In genomic region chr14:73502591-73503184, GRCm38 (mm10) we compare ENCODE assay signal across 8 mouse cellular contexts. TPM values are rescaled to one million over a fixed set of nuclear protein-coding genes. Genes with fewer than 3 reads are reported as not detected.
A peak's percentile ranks its signal among the peaks of the same experiment; 100 is the strongest.
DNase-seq lines count a peak whose midpoint lies in the region; ATAC-seq and TF ChIP-seq lines count a peak whose summit lies in the region.

No protein-coding gene starts in this region.

- TF ChIP-seq POLR2A in limb, embryonic 14.5 days (IDR thresholded peaks at IDR 0.05; ENCODE audit: borderline replicate concordance, extremely low read depth, insufficient read depth, insufficient read length) = no peak

- WGBS in heart, embryonic 13.5 days = 20% methylated on average over 7 of the region's 7 CpGs
- 32% methylated on average over 7 of the region's 7 CpGs for WGBS in limb, embryonic 14.5 days
- 35% methylated on average over 7 of the region's 7 CpGs for WGBS in stomach, embryonic 15.5 days

- H3K4me1 ChIP-seq in heart, embryonic 13.5 days = peaks cover 38% of the 10 kb centered on the region
- H3K4me1 ChIP-seq in limb, embryonic 14.5 days (ENCODE audit: control insufficient read depth, insufficient read depth, low read length) = peaks cover 9% of the 10 kb centered on the region; the same call in 1 of the 2 replicates
- H3K4me1 ChIP-seq in stomach, embryonic 15.5 days = 0 out of 2 replicates have a peak, but pooled peaks cover 3% of the 10 kb centered on the region

- H3K4me2 ChIP-seq in heart, embryonic 13.5 days = peak overlapping the region; percentile 25
- no peak overlapping the region for H3K4me2 ChIP-seq in limb, embryonic 14.5 days (replicated peaks; ENCODE audit: low read depth, low read length, severe bottlenecking)
- H3K4me2 ChIP-seq in stomach, embryonic 15.5 days = no peak overlapping the region

- peak overlapping the region; percentile 45; the same call in 1 of the 2 replicates for H3K9ac ChIP-seq in heart, embryonic 13.5 days
- H3K9ac ChIP-seq in limb, embryonic 14.5 days (ENCODE audit: low read depth, low read length, severe bottlenecking) = no peak overlapping the region
- no peak overlapping the region for H3K9ac ChIP-seq in stomach, embryonic 15.5 days

- no peaks in the 10 kb centered on the region for H3K36me3 ChIP-seq in heart, embryonic 13.5 days
- no peaks in the 10 kb centered on the region for H3K36me3 ChIP-seq in limb, embryonic 14.5 days (ENCODE audit: control insufficient read depth, insufficient read depth, low read length)
- H3K36me3 ChIP-seq in stomach, embryonic 15.5 days = no peaks in the 10 kb centered on the region

- H3K4me3 ChIP-seq in heart, embryonic 13.5 days = no peak overlapping the region
- H3K4me3 ChIP-seq in limb, embryonic 14.5 days (replicated peaks; ENCODE audit: low read length) = no peak overlapping the region
- no peak overlapping the region for H3K4me3 ChIP-seq in stomach, embryonic 15.5 days (replicated peaks)

- H3K27me3 ChIP-seq in heart, embryonic 13.5 days (replicated peaks) = no peaks in the 10 kb centered on the region
- no peaks in the 10 kb centered on the region for H3K27me3 ChIP-seq in limb, embryonic 14.5 days (ENCODE audit: control insufficient read depth, insufficient read depth, low read length)
- H3K27me3 ChIP-seq in stomach, embryonic 15.5 days (replicated peaks) = no peaks in the 10 kb centered on the region

- H3K9me3 ChIP-seq in heart, embryonic 13.5 days = no peaks in the 10 kb centered on the region
- no peaks in the 10 kb centered on the region for H3K9me3 ChIP-seq in limb, embryonic 14.5 days (ENCODE audit: control insufficient read depth, low read length)
- H3K9me3 ChIP-seq in stomach, embryonic 15.5 days = no peaks in the 10 kb centered on the region

- H3K27ac ChIP-seq in heart, embryonic 13.5 days (replicated peaks) = peak overlapping the region; percentile 84
- no peak overlapping the region for H3K27ac ChIP-seq in limb, embryonic 14.5 days (replicated peaks; ENCODE audit: low read depth, low read length)
- H3K27ac ChIP-seq in stomach, embryonic 15.5 days = peak overlapping the region; percentile 6; the same call in 1 of the 2 replicates

- DNase-seq in adrenal gland, adult 2 months = peak; percentile 60
- no peak for DNase-seq in adrenal gland, postnatal 4 days (ENCODE audit: low spot score in 2 of 2)
- DNase-seq in urinary bladder, postnatal 14 days (ENCODE audit: low spot score) = peak; percentile 38
- no peak for DNase-seq in urinary bladder, postnatal 10 days (ENCODE audit: low spot score)
- DNase-seq in limb, embryonic 14.5 days (ENCODE audit: low spot score) = peak; percentile 23

- ATAC-seq in heart, embryonic 13.5 days (ENCODE audit: extremely low read depth, insufficient number of reproducible peaks, low FRiP score, low TSS enrichment) = peak; percentile 32; the same call in 1 of the 2 replicates
- ATAC-seq in limb, embryonic 14.5 days (ENCODE audit: low FRiP score, low read depth) = no peak
- ATAC-seq in stomach, embryonic 15.5 days (ENCODE audit: insufficient read depth, low FRiP score, low read depth) = no peak
- ATAC-seq in erythroid progenitor cell, adult 5-6 weeks (replicated peaks; ENCODE audit: low FRiP score, poor library complexity, severe bottlenecking) = no peak

RNA-seq across cellular contexts. Expression of gene Med4, which starts 7.1 kb away (rescaled TPM):
- 10 to 100 TPM; 21.6 to 22.5 TPM for total RNA-seq in adrenal gland, adult 2 months (2021)
- polyA plus RNA-seq in adrenal gland, adult 2 months (2012; rRNA removed) = 3.5 and 4.1 TPM in 2 replicates
- total RNA-seq in adrenal gland, postnatal 4 days (2021) = 10 to 100 TPM; 36.2 to 38.5 TPM
- polyA plus RNA-seq in heart, embryonic 13.5 days (2015; fragmentation: Nextera tagmentation; extraction: Ambion mirVana) = 46.8 and 57.5 TPM in 2 replicates
- polyA plus RNA-seq in limb, embryonic 14.5 days (2012; rRNA removed) = 41.1 and 59.0 TPM in 2 replicates
- 78.8 and 83.4 TPM in 2 replicates for polyA plus RNA-seq in limb, embryonic 14.5 days (2014; fragmentation: Nextera tagmentation; extraction: Ambion mirVana)
- polyA plus RNA-seq in stomach, embryonic 15.5 days (2015; fragmentation: Nextera tagmentation; extraction: Ambion mirVana) = 70.9 TPM in 2 replicates
- 15.5 and 20.1 TPM in 2 replicates for total RNA-seq in erythroid progenitor cell, adult 5-6 weeks (2015; ENCODE audit: low replicate concordance)
- 15.4 and 21.8 TPM in 2 replicates for total RNA-seq in erythroid progenitor cell, adult 5-6 weeks (2017; ENCODE audit: low replicate concordance)

RNA-seq across cellular contexts. Expression of gene Sucla2, which starts 22.4 kb away (rescaled TPM):
- total RNA-seq in adrenal gland, adult 2 months (2021) = 100 to 1,000 TPM; 303 to 488 TPM
- 25.6 and 34.3 TPM in 2 replicates for polyA plus RNA-seq in adrenal gland, adult 2 months (2012; rRNA removed)
- total RNA-seq in adrenal gland, postnatal 4 days (2021) = 100 to 1,000 TPM; 205 to 240 TPM
- polyA plus RNA-seq in heart, embryonic 13.5 days (2015; fragmentation: Nextera tagmentation; extraction: Ambion mirVana) = 177 and 195 TPM in 2 replicates
- polyA plus RNA-seq in limb, embryonic 14.5 days (2012; rRNA removed) = 33.2 and 55.6 TPM in 2 replicates
- 94.4 and 97.7 TPM in 2 replicates for polyA plus RNA-seq in limb, embryonic 14.5 days (2014; fragmentation: Nextera tagmentation; extraction: Ambion mirVana)
- 101 and 117 TPM in 2 replicates for polyA plus RNA-seq in stomach, embryonic 15.5 days (2015; fragmentation: Nextera tagmentation; extraction: Ambion mirVana)
- total RNA-seq in erythroid progenitor cell, adult 5-6 weeks (2015; ENCODE audit: low replicate concordance) = 18.4 and 31.0 TPM in 2 replicates
- 23.3 and 35.9 TPM in 2 replicates for total RNA-seq in erythroid progenitor cell, adult 5-6 weeks (2017; ENCODE audit: low replicate concordance)

RNA-seq across cellular contexts. Expression of gene Nudt15, which starts 45.4 kb away (rescaled TPM):
- 1 to 10 TPM; 4.6 to 7.7 TPM for total RNA-seq in adrenal gland, adult 2 months (2021)
- 0.90 and 1.2 TPM in 2 replicates for polyA plus RNA-seq in adrenal gland, adult 2 months (2012; rRNA removed)
- 1 to 10 TPM; 5.0 to 7.0 TPM for total RNA-seq in adrenal gland, postnatal 4 days (2021)
- 4.3 and 4.5 TPM in 2 replicates for polyA plus RNA-seq in heart, embryonic 13.5 days (2015; fragmentation: Nextera tagmentation; extraction: Ambion mirVana)
- polyA plus RNA-seq in limb, embryonic 14.5 days (2012; rRNA removed) = 2.1 and 2.2 TPM in 2 replicates
- 4.9 and 5.8 TPM in 2 replicates for polyA plus RNA-seq in limb, embryonic 14.5 days (2014; fragmentation: Nextera tagmentation; extraction: Ambion mirVana)
- 4.5 and 6.5 TPM in 2 replicates for polyA plus RNA-seq in stomach, embryonic 15.5 days (2015; fragmentation: Nextera tagmentation; extraction: Ambion mirVana)
- total RNA-seq in erythroid progenitor cell, adult 5-6 weeks (2015; ENCODE audit: low replicate concordance) = 2.5 and 4.3 TPM in 2 replicates
- total RNA-seq in erythroid progenitor cell, adult 5-6 weeks (2017; ENCODE audit: low replicate concordance) = 1.5 and 3.0 TPM in 2 replicates

Comparison
In these comparisons a context has a peak if more than half of its experiments do, and no peak if none do; other contexts are left out.
1. DNase-seq: peak in adrenal gland, adult 2 months (single experiment), urinary bladder, postnatal 14 days (single experiment) and limb, embryonic 14.5 days (single experiment); none in adrenal gland, postnatal 4 days (0 of 2) and urinary bladder, postnatal 10 days (single experiment).